Mouse (Mus musculus) WW6 (cell line): ENCODE measurements around the gene Mypn.

ENCODE experiments used
- DNase-seq: peaks from one replicate; pipeline ENCODE4 v3.0.0-alpha.2; 2013; ENCODE audit warnings: low read depth, low spot score

Gene Mypn

DNA sequence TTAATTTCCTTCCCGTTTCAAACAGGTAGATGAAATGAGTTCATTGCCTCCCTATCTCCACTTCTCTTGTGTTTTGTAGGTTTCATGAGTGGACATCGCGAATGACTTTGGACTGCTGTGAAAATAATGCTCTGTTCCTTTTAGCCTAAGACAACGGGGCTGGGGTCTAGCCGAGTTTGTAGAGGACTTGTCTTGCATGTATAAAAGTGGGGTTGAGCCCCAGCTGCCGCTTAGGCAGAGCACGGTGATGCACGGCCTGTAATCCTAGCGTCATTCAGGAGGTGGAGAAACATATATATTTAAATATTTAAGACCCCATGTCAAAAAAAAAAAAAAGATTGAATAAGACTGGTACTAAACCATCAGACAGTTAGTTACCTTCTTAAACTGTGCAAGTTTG, 103.1 kb downstream of the Mypn start:
- DNase-seq = no peak

DNA sequence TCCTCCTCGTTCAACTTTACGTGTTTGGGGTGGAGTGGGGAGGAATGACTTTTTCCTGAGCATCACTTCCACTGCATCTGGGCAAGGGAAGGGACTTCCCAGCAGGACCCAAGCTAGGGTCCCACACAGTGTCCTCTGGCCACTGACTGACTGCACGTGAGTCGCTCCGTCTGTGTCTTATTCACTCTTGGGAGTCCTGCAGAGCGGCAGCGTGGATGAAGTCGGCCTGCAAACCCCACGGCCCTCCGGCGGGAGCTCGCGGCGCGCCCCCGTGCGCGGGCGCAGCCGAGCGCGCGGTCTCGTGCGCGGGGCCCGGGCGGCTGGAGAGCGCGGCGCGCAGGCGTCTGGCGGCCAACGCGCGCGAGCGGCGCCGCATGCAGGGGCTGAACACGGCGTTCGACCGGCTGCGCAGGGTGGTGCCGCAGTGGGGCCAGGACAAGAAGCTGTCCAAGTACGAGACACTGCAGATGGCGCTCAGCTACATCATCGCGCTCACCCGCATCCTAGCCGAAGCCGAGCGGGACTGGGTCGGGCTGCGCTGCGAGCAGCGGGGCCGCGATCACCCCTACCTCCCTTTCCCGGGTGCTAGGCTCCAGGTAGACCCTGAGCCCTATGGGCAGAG, 103.7 kb downstream of the Mypn start:
- peak; percentile 45 for DNase-seq

DNA sequence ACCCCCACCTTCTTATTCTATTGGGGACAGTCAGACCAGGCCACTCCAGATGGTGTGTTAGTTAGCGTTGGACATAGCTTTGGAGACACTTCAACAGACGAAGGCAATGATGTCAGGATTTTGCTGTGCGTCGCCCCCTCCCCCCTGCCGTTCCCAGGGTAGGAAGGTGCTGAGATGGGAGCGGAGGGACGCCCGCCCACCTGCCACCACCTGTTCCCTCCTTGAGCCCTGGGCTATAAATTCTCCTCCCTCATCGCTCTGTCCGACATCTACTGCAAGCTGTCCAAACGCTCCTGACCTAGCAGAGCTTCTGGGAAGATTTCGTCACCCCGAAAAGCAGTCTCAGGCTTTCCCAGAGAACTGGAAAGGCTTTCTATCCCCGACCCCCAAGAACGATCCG, 104.2 kb downstream of the Mypn start, which contains the start of gene Atoh7:
Gene Atoh7, plus strand, starts transcription at position 131 of the 400 bp plus-strand sequence.
- no peak for DNase-seq

- no peak for DNase-seq
These were observed 105.6 kb downstream of the Mypn start for GRCm38 (mm10) chr10:63098191-63098590.

DNA sequence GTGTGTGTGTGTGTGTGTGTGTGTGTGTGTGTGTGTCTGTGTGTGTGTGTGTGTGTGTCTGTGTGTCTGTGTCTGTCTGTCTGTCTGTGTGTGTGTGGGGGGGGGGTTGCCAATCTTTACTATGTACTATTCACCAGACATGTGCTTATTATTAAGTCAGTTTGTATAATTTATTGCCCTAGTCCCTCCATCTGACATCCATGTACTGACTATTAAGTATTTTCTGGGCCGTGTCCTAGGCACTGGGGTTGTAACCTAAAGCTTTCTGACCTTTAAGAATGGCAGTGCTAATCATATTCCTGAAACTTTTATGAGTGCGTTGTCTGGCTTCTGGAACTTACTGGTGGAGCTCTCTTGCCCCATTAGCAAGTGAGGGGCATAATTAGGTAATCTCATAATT, 107.0 kb downstream of the Mypn start:
- no peak for DNase-seq

GRCm38 (mm10) chr10:63092616-63093550, 110.9 kb downstream of the Mypn start:
- DNase-seq = no peak

DNA sequence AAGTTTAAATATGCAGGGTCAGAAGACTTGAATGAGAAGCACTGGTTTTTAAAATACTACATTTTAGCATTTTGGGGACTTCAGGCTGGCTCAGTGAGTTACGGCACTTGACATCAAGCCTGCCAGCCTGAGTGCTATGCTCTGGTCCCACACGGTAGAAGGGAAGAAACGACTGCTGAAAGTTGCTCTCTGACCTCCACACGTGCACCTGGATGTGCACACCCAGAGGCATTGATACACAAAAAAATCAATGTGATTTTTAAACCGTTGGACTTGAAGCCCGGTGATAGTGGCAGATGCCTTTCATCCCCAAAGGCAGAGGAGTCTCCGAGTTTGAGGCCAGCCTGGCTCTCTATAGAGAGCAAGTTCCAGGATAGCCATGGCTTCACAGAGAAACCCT, 111.8 kb downstream of the Mypn start:
- DNase-seq = no peak

GRCm38 (mm10) chr10:63089758-63090571, 113.8 kb downstream of the Mypn start:
- no peak for DNase-seq

DNA sequence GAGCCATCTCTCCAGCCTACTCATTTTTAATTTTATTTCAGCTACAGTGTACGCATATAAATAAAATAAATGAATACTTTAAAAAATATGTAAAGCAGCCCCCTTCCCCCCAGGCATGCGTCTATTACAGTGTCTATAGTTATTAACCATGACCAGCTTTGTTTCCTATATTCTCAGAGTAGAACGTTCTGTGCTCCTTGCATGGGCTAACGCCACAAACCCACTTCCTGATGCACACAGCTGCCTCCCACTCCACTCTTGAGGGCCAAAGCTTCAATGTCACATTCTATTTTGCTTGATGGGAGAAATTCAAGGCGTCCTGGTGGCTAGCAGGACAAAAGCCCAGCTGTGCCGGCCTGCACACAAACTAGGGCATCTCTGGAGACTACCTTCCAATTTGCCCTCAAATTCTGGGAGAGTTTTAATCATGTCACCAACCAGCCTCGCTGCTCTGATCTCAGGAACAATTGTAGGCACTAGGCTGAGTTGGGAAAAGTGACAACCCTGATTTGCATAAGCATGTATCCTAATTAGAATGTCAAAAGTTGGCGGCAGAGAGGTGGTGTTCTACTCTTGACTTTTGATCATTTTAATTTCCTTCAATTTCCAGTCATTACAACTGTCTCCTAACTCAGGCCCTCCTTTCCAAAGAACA, 114.5 kb downstream of the Mypn start:
- no peak for DNase-seq

- DNase-seq = no peak
These were observed 117.4 kb downstream of the Mypn start for GRCm38 (mm10) chr10:63086304-63086703.

- no peak for DNase-seq
These were observed 137.8 kb downstream of the Mypn start for GRCm38 (mm10) chr10:63065988-63066387.
